Mouse (Mus musculus) bone marrow, adult 2 months (tissue): ENCODE measurements around the gene Syt15.

ENCODE experiments used
- CTCF ChIP-seq: fragments of 200-500 bp; IDR thresholded peaks from 2 replicates; pipeline ENCODE4 v1.5.1; 2011; ENCODE audit warnings: low read length, control low read depth; ENCODE audit not compliant: control insufficient read depth, insufficient read depth
- POLR2A ChIP-seq: fragments of 200-500 bp; IDR thresholded peaks from 2 replicates; pipeline ENCODE4 v1.6.1; 2011; ENCODE audit warnings: low read depth, mild to moderate bottlenecking, control low read depth, low read length, borderline replicate concordance; ENCODE audit not compliant: control insufficient read depth

DNA sequence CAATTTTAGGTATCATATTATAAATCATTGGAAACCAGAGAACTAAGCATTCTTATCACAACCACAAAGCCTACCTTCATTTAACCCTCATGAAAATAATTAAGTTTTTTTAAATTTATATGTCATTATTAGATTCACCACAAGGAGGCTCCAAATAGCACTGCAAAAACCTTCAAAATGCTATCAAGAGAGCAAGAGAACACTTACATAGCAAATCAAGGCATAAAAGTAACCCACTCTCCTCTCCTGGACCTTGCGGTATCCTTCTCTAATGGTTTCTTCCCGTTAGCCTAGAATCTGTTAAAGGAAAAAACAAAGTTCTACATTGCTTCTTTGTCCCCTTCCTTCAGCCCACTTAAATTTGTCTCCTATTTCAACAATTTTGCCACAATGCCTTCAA is 53.9 kb downstream of the Syt15 start:
- TF ChIP-seq CTCF (no peak), POLR2A (no peak)
